Mouse (Mus musculus) midbrain, embryonic 11.5 days (tissue): ENCODE data around the gene Hsd17b3. TPM values are rescaled to one million over a fixed set of nuclear protein-coding genes. Genes with fewer than 3 reads are reported as not detected.
A peak's percentile ranks its signal among the peaks of the same experiment; 100 is the strongest.

ENCODE experiments used
- ATAC-seq: fragments of 200-750 bp; cut with Nextera tagmentation; 2 replicates; pipeline ENCODE4 v1.8.0; 2017; ENCODE audit warnings: moderate TSS enrichment, moderate library complexity; ENCODE audit not compliant: low FRiP score
- DNase-seq: peaks from one replicate; pipeline ENCODE4 v3.0.0; 2015; ENCODE audit warnings: low spot score; ENCODE audit errors: missing footprints
- H3K27ac ChIP-seq: fragments of 300-500 bp; sonication (generic); 2 replicates; pipeline ENCODE4 v1.5.1; 2014; ENCODE audit warnings: low read depth, low read length
- H3K27me3 ChIP-seq: fragments of 300-500 bp; sonication (generic); 2 replicates; pipeline ENCODE4 v1.6.1; 2014; ENCODE audit warnings: mild to moderate bottlenecking, low read length, moderate library complexity, mixed read lengths; ENCODE audit not compliant: control insufficient read depth, insufficient read depth
- H3K36me3 ChIP-seq: fragments of 300-500 bp; sonication (generic); 2 replicates; pipeline ENCODE4 v1.6.1; 2014; ENCODE audit warnings: mild to moderate bottlenecking, low read length, moderate library complexity, mixed read lengths; ENCODE audit not compliant: control insufficient read depth, insufficient read depth
- H3K4me1 ChIP-seq: fragments of 300-500 bp; sonication (generic); 2 replicates; pipeline ENCODE4 v1.6.1; 2014; ENCODE audit warnings: low read length; ENCODE audit not compliant: control insufficient read depth, insufficient read depth
- H3K4me2 ChIP-seq: fragments of 300-500 bp; sonication (generic); 2 replicates; pipeline ENCODE4 v1.6.1; 2014; ENCODE audit warnings: mild to moderate bottlenecking, moderate library complexity
- H3K4me3 ChIP-seq: fragments of 300-500 bp; sonication (generic); 2 replicates; pipeline ENCODE4 v1.5.1; 2014; ENCODE audit warnings: low read depth, low read length
- H3K9ac ChIP-seq: fragments of 300-500 bp; sonication (generic); 2 replicates; pipeline ENCODE4 v1.6.1; 2014; ENCODE audit warnings: low read length
- H3K9me3 ChIP-seq: fragments of 300-500 bp; sonication (generic); 2 replicates; pipeline ENCODE4 v1.6.1; 2016; ENCODE audit warnings: low read length; ENCODE audit not compliant: control insufficient read depth
- WGBS: fragments of 180-500 bp; shearing (Covaris S2); extraction: QIAGEN DNeasy Blood & Tissue Kit; methylation state at CpG from one replicate; pipeline ENCODE4 v1.1.7; 2014; 5-methylcytosine and 5-hydroxymethylcytosine counted together
- polyA plus RNA-seq: library from polyadenylated mRNA; unstranded; fragments of >200 nt; fragmentation: Nextera tagmentation; extraction: Ambion mirVana; gene quantifications from 2 replicates; pipeline ENCODE4 v1.2.1, GENCODE M21; 2014

Gene Hsd17b3
- polyA plus RNA-seq, 1 experiment from 2014 or later = not detected

- DNase-seq (no peak), ATAC-seq (no peak)
- H3K4me1 ChIP-seq = peaks cover 7% of the 10 kb centered on the region; the same call in 1 of the 2 replicates
- no peak overlapping the region for H3K4me2 ChIP-seq
- H3K27ac ChIP-seq = no peak overlapping the region
- no peaks in the 10 kb centered on the region for H3K9me3 ChIP-seq
- WGBS = 97% methylated on average over 1 of the region's 1 CpGs
- H3K4me3 ChIP-seq = no peak overlapping the region
- H3K9ac ChIP-seq = no peak overlapping the region
- no peaks in the 10 kb centered on the region for H3K36me3 ChIP-seq
- H3K27me3 ChIP-seq = no peaks in the 10 kb centered on the region
Observed at GRCm38 (mm10) chr13:64110421-64110820, 21.4 kb upstream of the Hsd17b3 start.

GRCm38 (mm10) chr13:64108381-64108850 lies 19.4 kb upstream of the Hsd17b3 start:
- 47% methylated on average over 5 of the region's 5 CpGs for WGBS
- H3K4me3 ChIP-seq = no peak overlapping the region
- no peak overlapping the region; the same call in 1 of the 2 replicates for H3K9ac ChIP-seq
- no peaks in the 10 kb centered on the region for H3K27me3 ChIP-seq
- no peak overlapping the region for H3K4me2 ChIP-seq
- no peaks in the 10 kb centered on the region for H3K9me3 ChIP-seq
- no peaks in the 10 kb centered on the region for H3K36me3 ChIP-seq
- H3K27ac ChIP-seq = no peak overlapping the region; the same call in 1 of the 2 replicates
- ATAC-seq (peak; percentile 34; the same call in 1 of the 2 replicates), DNase-seq (peak; percentile 87)
- peaks cover 7% of the 10 kb centered on the region; the same call in 1 of the 2 replicates for H3K4me1 ChIP-seq

GRCm38 (mm10) chr13:64107535-64107934 lies 18.5 kb upstream of the Hsd17b3 start:
- H3K36me3 ChIP-seq = no peaks in the 10 kb centered on the region
- no peak for DNase-seq
- no peaks in the 10 kb centered on the region for H3K9me3 ChIP-seq
- no peak overlapping the region for H3K4me2 ChIP-seq
- peaks cover 7% of the 10 kb centered on the region; the same call in 1 of the 2 replicates for H3K4me1 ChIP-seq
- H3K27ac ChIP-seq = no peak overlapping the region
- WGBS = 29% methylated on average over 8 of the region's 8 CpGs
- no peak overlapping the region for H3K9ac ChIP-seq
- H3K27me3 ChIP-seq = no peaks in the 10 kb centered on the region
- H3K4me3 ChIP-seq = no peak overlapping the region
- ATAC-seq = peak; percentile 87

GRCm38 (mm10) chr13:64107105-64107504 lies 18.1 kb upstream of the Hsd17b3 start:
- Histone ChIP-seq H3K4me1 (peaks cover 7% of the 10 kb centered on the region; the same call in 1 of the 2 replicates), H3K9ac (no peak overlapping the region), H3K4me3 (no peak overlapping the region), H3K36me3 (no peaks in the 10 kb centered on the region), H3K4me2 (no peak overlapping the region), H3K27me3 (no peaks in the 10 kb centered on the region), H3K27ac (no peak overlapping the region), H3K9me3 (no peaks in the 10 kb centered on the region)
- DNase-seq (no peak), ATAC-seq (peak; percentile 12)
- 52% methylated on average over 3 of the region's 3 CpGs for WGBS

- Histone ChIP-seq H3K27me3 (no peaks in the 10 kb centered on the region), H3K9me3 (no peaks in the 10 kb centered on the region), H3K4me2 (no peak overlapping the region), H3K4me1 (peaks cover 7% of the 10 kb centered on the region; the same call in 1 of the 2 replicates), H3K36me3 (no peaks in the 10 kb centered on the region), H3K4me3 (no peak overlapping the region), H3K9ac (no peak overlapping the region), H3K27ac (no peak overlapping the region)
- DNase-seq (no peak), ATAC-seq (no peak)
- WGBS = 94% methylated on average over 3 of the region's 3 CpGs
Observed at GRCm38 (mm10) chr13:64105690-64106089, 16.7 kb upstream of the Hsd17b3 start.

GRCm38 (mm10) chr13:64100186-64100585 lies 11.2 kb upstream of the Hsd17b3 start:
- Histone ChIP-seq H3K9me3 (no peaks in the 10 kb centered on the region), H3K4me3 (no peak overlapping the region), H3K27ac (no peak overlapping the region), H3K4me2 (no peak overlapping the region), H3K27me3 (no peaks in the 10 kb centered on the region), H3K9ac (no peak overlapping the region), H3K4me1 (no peaks in the 10 kb centered on the region), H3K36me3 (no peaks in the 10 kb centered on the region)
- ATAC-seq (no peak), DNase-seq (peak; percentile 93)
- WGBS = 61% methylated on average over 3 of the region's 3 CpGs

- ATAC-seq (no peak), DNase-seq (no peak)
- H3K9ac ChIP-seq = no peak overlapping the region
- H3K4me3 ChIP-seq = no peak overlapping the region
- H3K4me1 ChIP-seq = no peaks in the 10 kb centered on the region
- no peaks in the 10 kb centered on the region for H3K36me3 ChIP-seq
- no peaks in the 10 kb centered on the region for H3K27me3 ChIP-seq
- no peak overlapping the region for H3K27ac ChIP-seq
- H3K9me3 ChIP-seq = no peaks in the 10 kb centered on the region
- WGBS = 74% methylated on average over 9 of the region's 9 CpGs
- H3K4me2 ChIP-seq = no peak overlapping the region
Observed at GRCm38 (mm10) chr13:64098992-64099391, 10.0 kb upstream of the Hsd17b3 start.

- Histone ChIP-seq H3K4me3 (no peak overlapping the region), H3K36me3 (no peaks in the 10 kb centered on the region), H3K4me2 (no peak overlapping the region), H3K9me3 (no peaks in the 10 kb centered on the region), H3K9ac (no peak overlapping the region), H3K27ac (no peak overlapping the region), H3K4me1 (no peaks in the 10 kb centered on the region), H3K27me3 (no peaks in the 10 kb centered on the region)
- peak; percentile 99 for DNase-seq
- no peak for ATAC-seq
- 16% methylated on average over 1 of the region's 1 CpGs for WGBS
Observed at GRCm38 (mm10) chr13:64093341-64093740, 4.3 kb upstream of the Hsd17b3 start.

GRCm38 (mm10) chr13:64092752-64093151 lies 3.7 kb upstream of the Hsd17b3 start:
- Histone ChIP-seq H3K36me3 (no peaks in the 10 kb centered on the region), H3K4me1 (no peaks in the 10 kb centered on the region), H3K27me3 (no peaks in the 10 kb centered on the region), H3K9me3 (no peaks in the 10 kb centered on the region), H3K4me2 (no peak overlapping the region), H3K9ac (no peak overlapping the region), H3K27ac (no peak overlapping the region), H3K4me3 (no peak overlapping the region)
- no peak for DNase-seq
- 80% methylated on average over 6 of the region's 6 CpGs for WGBS
- ATAC-seq = no peak
